Mouse (Mus musculus): ENCODE data around the gene Tpcn1. TPM values are rescaled to one million over a fixed set of nuclear protein-coding genes. Genes with fewer than 3 reads are reported as not detected.

The Tpcn1 gene
- polyA plus RNA-seq, 1 experiment from 2014 or later, result 17.2 TPM

DNA sequence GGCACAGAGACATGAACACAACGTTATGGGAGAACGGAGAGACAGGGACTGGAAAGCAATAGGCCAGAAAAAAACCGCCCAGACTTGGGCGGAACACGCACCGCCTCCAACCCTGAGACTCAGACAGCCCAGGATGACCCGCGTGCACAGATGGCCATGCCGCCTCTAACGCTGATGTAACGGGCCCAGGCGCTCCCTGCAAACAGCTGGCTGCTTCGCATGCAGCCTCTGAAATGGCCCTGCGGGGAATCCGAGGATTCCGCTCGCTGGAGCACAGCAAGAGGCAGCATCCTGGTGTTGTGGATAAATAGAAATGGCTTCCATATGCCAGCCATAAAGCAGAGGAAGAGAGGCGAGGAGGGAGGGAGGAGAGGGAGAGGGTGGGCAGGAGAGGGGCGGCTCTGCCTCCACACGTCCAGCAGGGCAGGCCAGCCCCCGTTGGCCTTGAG is 21.2 kb downstream of the Tpcn1 start:
- no peaks in the 10 kb centered on the region for H3K36me3 ChIP-seq
- no peaks in the 10 kb centered on the region for H3K27me3 ChIP-seq
- H3K27ac ChIP-seq, result peak overlapping the region; percentile 94
- H3K9me3 ChIP-seq, result no peaks in the 10 kb centered on the region
- peak overlapping the region; percentile 39 for H3K4me2 ChIP-seq
- 5% methylated on average over 21 of the region's 21 CpGs for WGBS
- H3K4me1 ChIP-seq (replicated peaks), result peaks cover 97% of the 10 kb centered on the region
- H3K9ac ChIP-seq (replicated peaks), result peak overlapping the region; percentile 37
- ATAC-seq (ENCODE audit: insufficient number of reproducible peaks, insufficient read depth, low FRiP score, low TSS enrichment, low read depth), result 0 out of 2 replicates have a peak, but pooled peaks have one; percentile 49
- no peak overlapping the region for H3K4me3 ChIP-seq (replicated peaks)

DNA sequence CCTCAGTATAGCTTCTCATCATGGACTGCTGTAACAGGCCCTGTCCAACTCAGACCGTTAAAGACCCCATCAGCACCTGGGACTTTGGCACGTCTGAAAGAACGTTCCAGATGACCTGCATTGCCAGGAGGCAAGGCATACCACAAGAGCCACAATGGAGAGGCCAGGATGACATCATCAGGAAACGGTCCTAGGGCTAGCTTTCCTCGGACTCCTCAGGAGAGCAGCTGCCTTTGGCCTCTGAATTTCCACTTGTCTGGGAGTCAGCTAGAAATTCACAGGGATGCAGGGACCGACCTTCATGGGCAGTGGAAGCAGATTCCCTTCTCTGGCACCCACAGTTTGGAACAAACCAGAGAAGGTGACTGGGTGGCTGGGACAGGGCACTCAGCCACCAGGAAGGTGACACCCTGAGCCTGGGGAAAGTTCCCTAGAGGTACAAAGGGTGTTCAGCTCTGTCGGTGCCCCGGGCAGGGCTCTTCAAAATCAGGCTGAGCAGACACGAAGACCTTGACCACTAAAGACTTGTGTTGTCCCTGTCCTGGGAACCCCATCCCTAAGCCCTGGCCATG is 21.7 kb downstream of the Tpcn1 start:
- Histone ChIP-seq H3K4me3 (replicated peaks) (no peak overlapping the region), H3K4me1 (replicated peaks) (peaks cover 99% of the 10 kb centered on the region), H3K9ac (replicated peaks) (peak overlapping the region; percentile 37), H3K4me2 (peak overlapping the region; percentile 39), H3K27me3 (no peaks in the 10 kb centered on the region), H3K9me3 (no peaks in the 10 kb centered on the region), H3K27ac (peak overlapping the region; percentile 94), H3K36me3 (no peaks in the 10 kb centered on the region)
- 27% methylated on average over 9 of the region's 9 CpGs for WGBS
- ATAC-seq (ENCODE audit: insufficient number of reproducible peaks, insufficient read depth, low FRiP score, low TSS enrichment, low read depth), result no peak

DNA sequence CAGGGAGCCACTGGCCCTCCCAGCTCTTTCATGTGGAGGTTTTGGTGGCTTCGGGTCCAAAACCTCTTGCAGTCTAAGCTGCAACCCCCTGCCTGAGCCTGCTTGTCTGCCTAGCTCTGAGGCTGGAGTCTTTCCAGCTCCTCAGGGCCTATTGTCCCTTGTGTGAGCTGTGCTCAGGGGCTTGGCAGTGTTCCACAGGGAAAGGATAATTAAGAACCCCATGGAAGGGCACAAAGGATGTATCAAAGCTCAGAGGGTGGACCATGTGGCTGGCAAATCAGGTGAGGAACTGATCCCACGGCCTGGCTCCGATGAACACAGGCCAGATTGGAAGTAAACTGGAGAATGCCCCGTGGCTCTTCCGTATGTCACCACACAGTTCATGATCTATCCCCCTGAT is 22.4 kb downstream of the Tpcn1 start:
- Histone ChIP-seq H3K9ac (replicated peaks) (no peak overlapping the region), H3K27me3 (no peaks in the 10 kb centered on the region), H3K4me3 (replicated peaks) (no peak overlapping the region), H3K9me3 (no peaks in the 10 kb centered on the region), H3K27ac (peak overlapping the region; percentile 94), H3K36me3 (no peaks in the 10 kb centered on the region), H3K4me2 (peak overlapping the region; percentile 5; the same call in 1 of the 2 replicates), H3K4me1 (replicated peaks) (peaks cover 96% of the 10 kb centered on the region)
- WGBS, result 70% methylated on average over 5 of the region's 5 CpGs
- ATAC-seq (ENCODE audit: insufficient number of reproducible peaks, insufficient read depth, low FRiP score, low TSS enrichment, low read depth), result no peak

DNA sequence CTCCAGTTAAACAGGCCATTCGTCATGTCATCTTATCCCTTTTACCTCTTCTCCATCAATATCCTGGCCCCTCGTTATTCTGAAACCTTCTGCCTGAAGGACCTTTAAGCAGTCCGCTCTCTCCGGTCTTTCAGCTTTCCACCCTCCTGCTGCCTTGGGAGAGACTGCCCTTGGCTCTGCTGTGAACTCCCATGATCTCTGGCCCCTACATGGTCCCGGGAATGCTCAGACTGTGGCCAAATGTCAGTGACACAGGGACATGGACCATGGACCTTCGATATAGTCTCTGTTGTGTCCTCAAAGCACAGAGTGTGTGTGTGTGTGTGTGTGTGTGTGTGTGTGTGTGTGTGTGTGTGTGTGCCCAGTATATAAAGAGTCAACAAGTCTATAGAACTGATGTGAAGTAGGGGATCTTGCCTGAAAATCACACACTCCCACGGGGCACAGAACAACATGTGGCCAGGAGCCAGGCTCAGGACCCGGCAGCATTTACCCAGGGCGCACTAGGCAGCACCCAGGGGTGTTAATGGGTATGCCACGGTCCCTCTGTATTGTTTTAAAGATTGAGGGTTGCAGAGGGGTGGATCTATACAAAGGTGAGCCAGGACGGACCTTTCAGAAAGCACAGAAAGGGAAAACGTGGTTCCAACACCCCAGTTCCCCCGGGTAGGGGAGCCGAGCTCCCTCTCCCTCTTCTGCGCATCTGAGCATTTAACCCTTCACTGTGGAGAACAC is 23.1 kb downstream of the Tpcn1 start:
- Histone ChIP-seq H3K27me3 (no peaks in the 10 kb centered on the region), H3K4me1 (replicated peaks) (peaks cover 96% of the 10 kb centered on the region), H3K9me3 (no peaks in the 10 kb centered on the region), H3K4me3 (replicated peaks) (no peak overlapping the region), H3K9ac (replicated peaks) (no peak overlapping the region), H3K27ac (peak overlapping the region; percentile 94), H3K4me2 (peak overlapping the region; percentile 5; the same call in 1 of the 2 replicates), H3K36me3 (no peaks in the 10 kb centered on the region)
- no peak for ATAC-seq (ENCODE audit: insufficient number of reproducible peaks, insufficient read depth, low FRiP score, low TSS enrichment, low read depth)
- WGBS, result 37% methylated on average over 15 of the region's 15 CpGs

DNA sequence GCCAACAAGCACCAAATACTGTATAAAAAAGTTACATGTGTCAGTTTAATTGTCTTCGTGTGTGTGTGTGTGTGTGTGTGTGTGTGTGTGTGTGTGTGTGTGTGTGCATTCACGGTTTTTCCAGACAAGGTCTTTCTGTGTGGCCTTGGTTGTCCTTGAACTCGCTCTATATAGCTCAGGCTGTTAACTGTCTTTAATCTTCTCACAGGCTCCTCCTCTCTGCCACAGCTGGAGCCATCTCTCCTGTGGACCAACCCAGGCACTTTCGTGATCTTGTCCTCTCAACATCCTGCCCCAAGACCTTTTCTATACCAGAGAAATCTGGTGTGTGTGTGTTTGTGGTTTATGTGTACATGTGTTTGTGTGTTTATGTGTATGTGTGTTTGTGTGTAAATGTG is 24.6 kb downstream of the Tpcn1 start:
- H3K4me3 ChIP-seq (replicated peaks), result no peak overlapping the region
- H3K4me2 ChIP-seq, result 0 out of 2 replicates have a peak overlapping the region, but pooled peaks have one; percentile 26
- H3K27ac ChIP-seq, result peak overlapping the region; percentile 95
- no peak for ATAC-seq (ENCODE audit: insufficient number of reproducible peaks, insufficient read depth, low FRiP score, low TSS enrichment, low read depth)
- WGBS, result 51% methylated on average over 4 of the region's 4 CpGs
- H3K27me3 ChIP-seq, result no peaks in the 10 kb centered on the region
- no peaks in the 10 kb centered on the region for H3K9me3 ChIP-seq
- H3K36me3 ChIP-seq, result no peaks in the 10 kb centered on the region
- H3K4me1 ChIP-seq (replicated peaks), result peaks cover 91% of the 10 kb centered on the region
- H3K9ac ChIP-seq (replicated peaks), result no peak overlapping the region

DNA sequence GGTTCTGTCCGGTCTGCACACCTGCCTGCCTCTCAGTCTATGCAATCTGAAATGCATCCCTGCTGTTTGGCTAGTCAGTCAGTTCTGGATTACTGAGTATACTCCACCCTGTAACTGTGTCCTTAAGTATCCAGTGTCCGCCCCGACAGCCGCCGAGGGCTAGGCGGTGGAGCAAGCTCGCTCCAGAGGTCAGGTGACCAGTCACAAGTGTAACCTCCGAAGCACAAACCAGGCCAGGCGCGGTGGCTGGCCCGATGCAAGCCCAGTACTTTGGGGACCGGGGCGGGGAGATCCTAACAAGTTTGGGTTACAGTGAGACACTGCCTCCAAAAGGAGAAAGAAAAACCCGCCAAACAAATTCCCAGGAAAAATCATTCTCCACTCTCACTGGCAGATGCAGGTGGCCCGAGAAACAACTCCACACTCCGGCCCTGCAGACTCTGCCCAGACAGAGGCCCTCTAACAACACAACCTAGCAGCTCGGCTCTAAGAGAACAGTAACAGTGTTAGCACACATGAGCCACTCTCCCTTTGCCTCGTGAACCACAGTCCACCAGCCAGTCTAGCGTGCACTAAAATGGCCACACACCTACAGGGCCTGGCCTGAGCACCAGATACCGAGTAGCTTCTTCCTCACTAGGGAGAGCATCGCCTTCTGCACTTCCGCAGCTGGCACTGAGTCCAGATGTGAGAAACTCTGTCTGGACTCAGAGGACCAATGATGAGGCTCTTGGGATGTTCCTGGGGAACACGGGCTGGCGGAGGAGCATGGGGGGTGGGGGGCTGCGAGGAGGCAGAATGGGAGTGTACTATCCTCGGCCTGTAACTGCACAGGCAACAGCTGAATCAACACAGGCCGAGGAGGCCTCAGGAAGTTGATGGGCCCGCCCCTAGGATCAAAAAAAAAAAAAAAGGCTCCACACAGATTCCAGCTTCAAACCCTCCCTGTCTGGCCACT is 25.2 kb downstream of the Tpcn1 start:
- no peaks in the 10 kb centered on the region for H3K9me3 ChIP-seq
- H3K4me3 ChIP-seq (replicated peaks), result no peak overlapping the region
- ATAC-seq (ENCODE audit: insufficient number of reproducible peaks, insufficient read depth, low FRiP score, low TSS enrichment, low read depth), result peak; percentile 43; the same call in 1 of the 2 replicates
- no peak overlapping the region for H3K9ac ChIP-seq (replicated peaks)
- H3K36me3 ChIP-seq, result no peaks in the 10 kb centered on the region; the same call in 1 of the 2 replicates
- peaks cover 90% of the 10 kb centered on the region for H3K4me1 ChIP-seq (replicated peaks)
- 47% methylated on average over 28 of the region's 28 CpGs for WGBS
- H3K4me2 ChIP-seq, result peak overlapping the region; percentile 26
- H3K27me3 ChIP-seq, result no peaks in the 10 kb centered on the region
- H3K27ac ChIP-seq, result peak overlapping the region; percentile 95

DNA sequence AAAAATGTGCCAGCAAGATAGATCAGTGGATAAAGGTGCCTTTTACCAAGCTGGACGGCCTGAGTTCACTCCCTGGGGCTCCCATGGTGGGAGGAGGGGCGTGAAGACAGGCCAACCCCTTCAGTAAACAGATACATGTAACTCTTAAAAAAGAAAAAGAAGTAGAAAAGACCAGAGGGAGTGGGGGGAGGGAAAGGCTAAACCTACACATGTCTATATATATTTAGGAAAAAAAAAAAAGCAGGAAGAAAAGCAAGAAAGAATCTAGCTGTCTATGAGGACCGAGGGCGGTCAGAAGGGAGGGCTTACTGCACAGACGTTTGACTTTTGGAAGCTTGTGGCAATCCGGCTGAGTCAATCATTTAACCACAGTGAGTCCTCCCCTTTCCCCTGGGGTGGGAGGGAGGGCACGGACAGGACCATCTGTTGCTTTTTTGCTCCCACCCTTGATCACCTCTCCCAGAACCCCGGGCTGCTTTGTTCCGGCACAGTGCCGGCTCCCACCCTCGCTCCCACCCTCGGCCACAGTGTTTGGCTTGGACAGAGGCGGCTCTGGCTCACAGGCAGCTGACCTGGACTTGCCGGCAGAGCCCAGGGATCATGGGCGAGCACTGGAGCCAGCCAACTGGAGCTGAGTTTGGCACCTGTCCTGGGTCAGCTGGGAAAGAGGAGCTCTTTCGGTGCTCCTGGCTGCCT is 27.7 kb downstream of the Tpcn1 start:
- ATAC-seq (ENCODE audit: insufficient number of reproducible peaks, insufficient read depth, low FRiP score, low TSS enrichment, low read depth), result no peak

DNA sequence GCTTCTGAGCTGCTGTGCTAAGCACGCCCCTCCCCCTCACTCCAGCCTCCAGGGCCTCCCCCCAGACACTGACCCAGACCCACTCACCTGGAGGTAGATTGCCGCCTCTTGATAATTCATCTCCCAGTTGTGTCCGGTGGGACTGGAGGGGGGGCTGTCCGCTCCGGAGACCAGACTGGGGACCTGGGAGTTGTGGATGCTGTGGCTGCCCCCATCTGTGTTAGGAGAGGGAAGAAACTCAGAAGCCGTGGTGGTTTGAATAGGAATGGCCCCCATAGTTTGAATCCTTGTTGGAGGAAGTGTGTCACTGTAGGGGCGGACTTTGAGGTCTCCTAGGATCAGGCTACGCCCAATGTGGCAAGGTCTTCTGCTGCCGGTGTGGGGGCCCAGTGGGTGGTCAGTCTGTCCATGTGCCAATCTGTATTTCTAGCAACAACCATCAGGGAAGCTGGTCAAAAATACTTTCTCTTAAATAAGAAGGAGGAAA is 28.3 kb downstream of the Tpcn1 start:
- 59% methylated on average over 9 of the region's 9 CpGs for WGBS
- Histone ChIP-seq H3K27ac (peak overlapping the region; percentile 75), H3K36me3 (peaks cover 25% of the 10 kb centered on the region), H3K4me1 (replicated peaks) (peaks cover 59% of the 10 kb centered on the region), H3K27me3 (no peaks in the 10 kb centered on the region), H3K4me3 (replicated peaks) (no peak overlapping the region), H3K4me2 (peak overlapping the region; percentile 36; the same call in 1 of the 2 replicates), H3K9ac (replicated peaks) (no peak overlapping the region), H3K9me3 (no peaks in the 10 kb centered on the region)
- ATAC-seq (ENCODE audit: insufficient number of reproducible peaks, insufficient read depth, low FRiP score, low TSS enrichment, low read depth), result no peak

More for the DNA sequence above, 27.7 kb downstream of the Tpcn1 start:
- 18% methylated on average over 16 of the region's 16 CpGs for WGBS
- H3K27me3 ChIP-seq, result no peaks in the 10 kb centered on the region
- peak overlapping the region; percentile 75 for H3K27ac ChIP-seq
- no peak overlapping the region for H3K4me3 ChIP-seq (replicated peaks)
- no peaks in the 10 kb centered on the region for H3K9me3 ChIP-seq
- peak overlapping the region; percentile 36 for H3K4me2 ChIP-seq
- H3K9ac ChIP-seq (replicated peaks), result 0 out of 2 replicates have a peak overlapping the region, but pooled peaks have one; percentile 0
- H3K36me3 ChIP-seq, result peaks cover 19% of the 10 kb centered on the region
- H3K4me1 ChIP-seq (replicated peaks), result peaks cover 65% of the 10 kb centered on the region

DNA sequence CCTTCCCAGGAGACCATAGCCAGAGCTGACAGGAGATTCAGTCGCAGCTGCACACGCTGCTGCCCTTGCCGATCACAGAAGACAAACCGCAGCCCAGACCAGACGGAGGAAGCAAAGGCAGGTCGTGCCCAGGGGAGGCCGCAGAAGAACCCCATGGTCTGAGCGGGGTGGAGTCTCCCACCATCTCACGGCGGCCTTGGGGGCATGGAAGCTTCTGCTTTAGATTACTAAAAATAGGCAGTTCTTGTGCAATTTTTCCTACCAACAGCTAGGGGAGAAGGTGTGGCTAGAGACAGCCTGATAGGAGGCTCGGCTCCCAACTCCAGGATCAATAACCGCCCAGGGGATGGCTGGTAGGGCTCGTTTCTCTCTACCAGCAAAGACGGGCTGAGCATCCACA is 29.7 kb downstream of the Tpcn1 start:
- Histone ChIP-seq H3K27me3 (no peaks in the 10 kb centered on the region), H3K27ac (peak overlapping the region; percentile 53; the same call in 1 of the 2 replicates), H3K9me3 (no peaks in the 10 kb centered on the region), H3K4me1 (replicated peaks) (peaks cover 47% of the 10 kb centered on the region), H3K4me2 (no peak overlapping the region), H3K9ac (replicated peaks) (no peak overlapping the region), H3K4me3 (replicated peaks) (no peak overlapping the region), H3K36me3 (peaks cover 37% of the 10 kb centered on the region)
- WGBS, result 64% methylated on average over 14 of the region's 14 CpGs
- no peak for ATAC-seq (ENCODE audit: insufficient number of reproducible peaks, insufficient read depth, low FRiP score, low TSS enrichment, low read depth)

DNA sequence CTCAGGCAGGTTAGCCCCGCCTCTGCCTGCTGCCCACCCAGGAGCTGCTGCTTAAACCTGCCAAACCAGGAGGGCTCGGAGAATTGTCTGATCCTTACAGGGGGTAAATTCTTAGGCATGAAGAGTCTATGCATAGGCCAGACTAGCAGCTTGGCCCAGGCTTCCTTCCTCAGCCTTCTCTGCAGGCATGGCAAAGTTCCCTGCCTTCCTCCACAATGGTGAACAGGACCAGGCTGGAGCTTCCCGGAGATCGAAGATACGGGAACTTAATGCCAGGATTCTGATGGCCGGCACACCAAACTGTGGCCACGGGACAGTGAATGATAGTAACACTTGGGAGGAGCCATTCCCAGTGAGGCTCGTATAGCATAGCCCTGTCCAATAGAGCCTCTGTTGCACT is 30.4 kb downstream of the Tpcn1 start:
- 83% methylated on average over 8 of the region's 8 CpGs for WGBS
- H3K4me2 ChIP-seq, result no peak overlapping the region
- peaks cover 44% of the 10 kb centered on the region for H3K36me3 ChIP-seq
- no peaks in the 10 kb centered on the region for H3K27me3 ChIP-seq
- peaks cover 40% of the 10 kb centered on the region for H3K4me1 ChIP-seq (replicated peaks)
- no peaks in the 10 kb centered on the region for H3K9me3 ChIP-seq
- H3K27ac ChIP-seq, result no peak overlapping the region
- no peak overlapping the region for H3K9ac ChIP-seq (replicated peaks)
- ATAC-seq (ENCODE audit: insufficient number of reproducible peaks, insufficient read depth, low FRiP score, low TSS enrichment, low read depth), result no peak
- H3K4me3 ChIP-seq (replicated peaks), result no peak overlapping the region

All from limb, embryonic 12.5 days (tissue).